Mouse (Mus musculus) erythroblast, embryonic 14.5 days (primary cell): ENCODE measurements at regions not wholly inside any gene's neighbourhood (a gene's known extent, or its start where the extent isn't known, plus 50 kb on each side); places are given as distances from the start of the nearest gene placed in this dataset.

Experiments used
- GATA1 ChIP-seq: IDR thresholded peaks from 2 replicates; pipeline ENCODE4 v1.6.1; 2012; ENCODE audit warnings: low read length, inconsistent platforms, mixed read lengths
- TAL1 ChIP-seq: IDR thresholded peaks from 3 replicates; pipeline ENCODE4 v1.6.1; 2012; ENCODE audit warnings: low read length, inconsistent platforms, mixed read lengths

GRCm38 (mm10) chr11:112327606-112328005 is 454.4 kb upstream of the Sox9 start:
- TF ChIP-seq GATA1: no peak
- no peak for TF ChIP-seq TAL1
